Mouse (Mus musculus) heart, embryonic 10.5 days (tissue): ENCODE measurements at regions not wholly inside any gene's neighbourhood (a gene's known extent, or its start where the extent isn't known, plus 50 kb on each side); places are given as distances from the start of the nearest gene placed in this dataset.

Source experiments
- DNase-seq: peaks from one replicate; pipeline ENCODE4 v3.0.0-alpha.2; 2017; ENCODE audit warnings: low spot score
- H3K27ac ChIP-seq: fragments of 300-500 bp; sonication (generic); 2 replicates; pipeline ENCODE4 v1.5.1; 2016; ENCODE audit warnings: mild to moderate bottlenecking
- H3K27me3 ChIP-seq: fragments of 300-500 bp; sonication (generic); 2 replicates; pipeline ENCODE4 v1.6.1; 2016; ENCODE audit warnings: mild to moderate bottlenecking; ENCODE audit not compliant: poor library complexity, insufficient read depth, severe bottlenecking
- H3K36me3 ChIP-seq: fragments of 300-500 bp; sonication (generic); 2 replicates; pipeline ENCODE4 v1.6.1; 2016; ENCODE audit warnings: mild to moderate bottlenecking, moderate library complexity
- H3K4me1 ChIP-seq: fragments of 300-500 bp; sonication (generic); 2 replicates; pipeline ENCODE4 v1.6.1; 2016; ENCODE audit warnings: mild to moderate bottlenecking
- H3K4me3 ChIP-seq: fragments of 300-500 bp; sonication (generic); 2 replicates; pipeline ENCODE4 v1.5.1; 2016; ENCODE audit warnings: mild to moderate bottlenecking, moderate library complexity
- H3K9me3 ChIP-seq: fragments of 300-500 bp; sonication (generic); 2 replicates; pipeline ENCODE4 v1.6.1; 2016; ENCODE audit warnings: mild to moderate bottlenecking, moderate library complexity
- WGBS: fragments of 180-500 bp; shearing (Covaris S2); methylation state at CpG from one replicate; pipeline ENCODE4 v1.1.7; 2016; 5-methylcytosine and 5-hydroxymethylcytosine counted together

DNA sequence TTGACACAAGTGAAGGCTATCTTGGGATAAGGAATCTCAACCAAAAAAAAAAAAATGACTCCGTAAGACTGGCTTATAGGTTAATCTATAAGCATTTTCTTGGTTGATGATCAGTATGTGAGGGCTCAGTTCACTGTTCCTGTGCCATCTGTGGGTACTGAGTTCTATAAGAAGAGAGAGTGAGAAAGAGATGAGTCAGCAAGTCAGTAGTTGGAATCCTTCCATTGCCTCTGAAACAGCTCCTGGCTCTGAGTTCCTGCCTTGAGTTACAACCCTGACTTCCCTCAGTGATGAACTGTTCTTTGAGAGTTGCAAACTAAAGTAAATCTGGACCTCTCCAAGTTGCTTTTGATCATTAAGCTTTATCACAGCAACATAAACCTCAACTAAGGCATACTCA is 91.7 kb upstream of the Vegfc start:
- no peaks in the 10 kb centered on the region for H3K9me3 ChIP-seq
- no peaks in the 10 kb centered on the region for H3K27me3 ChIP-seq
- DNase-seq = no peak
- H3K4me1 ChIP-seq = no peaks in the 10 kb centered on the region
- H3K4me3 ChIP-seq = no peak overlapping the region
- H3K27ac ChIP-seq = no peak overlapping the region
- no peaks in the 10 kb centered on the region for H3K36me3 ChIP-seq
- WGBS = 86% methylated on average over 1 of the region's 1 CpGs

GRCm38 (mm10) chr8:53994208-53994607 is 83.2 kb upstream of the Vegfc start:
- DNase-seq = no peak
- H3K36me3 ChIP-seq = no peaks in the 10 kb centered on the region
- H3K27me3 ChIP-seq = no peaks in the 10 kb centered on the region
- H3K9me3 ChIP-seq = no peaks in the 10 kb centered on the region
- no peak overlapping the region for H3K27ac ChIP-seq
- H3K4me1 ChIP-seq = no peaks in the 10 kb centered on the region
- 82% methylated on average over 3 of the region's 3 CpGs for WGBS
- H3K4me3 ChIP-seq = no peak overlapping the region

DNA sequence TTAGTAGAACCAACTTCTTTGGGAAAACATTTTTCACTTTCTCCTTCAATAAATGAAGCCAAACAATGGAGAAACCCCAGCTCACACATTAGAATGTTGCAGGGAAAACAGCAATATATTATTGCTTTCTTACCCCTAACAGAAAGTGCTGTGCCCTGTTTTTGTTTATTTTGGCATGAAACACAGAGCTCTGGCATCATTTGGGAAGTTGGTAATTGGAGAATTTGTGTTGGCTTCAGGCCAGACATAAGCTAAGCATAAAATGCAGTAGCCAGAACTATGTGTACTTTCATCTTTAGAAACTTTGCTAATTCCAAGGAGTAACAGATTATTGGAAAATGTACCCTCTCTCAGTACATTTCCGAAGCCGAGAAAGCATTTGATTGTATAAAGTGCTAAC is 79.9 kb upstream of the Vegfc start:
- no peaks in the 10 kb centered on the region for H3K27me3 ChIP-seq
- WGBS = 59% methylated on average over 2 of the region's 2 CpGs
- DNase-seq = no peak
- H3K36me3 ChIP-seq = no peaks in the 10 kb centered on the region
- no peaks in the 10 kb centered on the region for H3K9me3 ChIP-seq
- no peaks in the 10 kb centered on the region for H3K4me1 ChIP-seq
- H3K4me3 ChIP-seq = no peak overlapping the region
- no peak overlapping the region for H3K27ac ChIP-seq

GRCm38 (mm10) chr8:54002948-54003347 is 74.5 kb upstream of the Vegfc start:
- H3K9me3 ChIP-seq = no peaks in the 10 kb centered on the region
- no peaks in the 10 kb centered on the region for H3K36me3 ChIP-seq
- DNase-seq = no peak
- no peak overlapping the region for H3K27ac ChIP-seq
- 0 out of 2 replicates have a peak, but pooled peaks cover 2% of the 10 kb centered on the region for H3K4me1 ChIP-seq
- H3K4me3 ChIP-seq = no peak overlapping the region
- WGBS = 64% methylated on average over 1 of the region's 1 CpGs
- no peaks in the 10 kb centered on the region for H3K27me3 ChIP-seq

GRCm38 (mm10) chr8:54014096-54014495 is 63.3 kb upstream of the Vegfc start:
- Histone ChIP-seq H3K9me3 (no peaks in the 10 kb centered on the region), H3K4me1 (no peaks in the 10 kb centered on the region), H3K36me3 (no peaks in the 10 kb centered on the region), H3K4me3 (no peak overlapping the region), H3K27ac (no peak overlapping the region), H3K27me3 (no peaks in the 10 kb centered on the region)
- 66% methylated on average over 3 of the region's 3 CpGs for WGBS
- DNase-seq = no peak

DNA sequence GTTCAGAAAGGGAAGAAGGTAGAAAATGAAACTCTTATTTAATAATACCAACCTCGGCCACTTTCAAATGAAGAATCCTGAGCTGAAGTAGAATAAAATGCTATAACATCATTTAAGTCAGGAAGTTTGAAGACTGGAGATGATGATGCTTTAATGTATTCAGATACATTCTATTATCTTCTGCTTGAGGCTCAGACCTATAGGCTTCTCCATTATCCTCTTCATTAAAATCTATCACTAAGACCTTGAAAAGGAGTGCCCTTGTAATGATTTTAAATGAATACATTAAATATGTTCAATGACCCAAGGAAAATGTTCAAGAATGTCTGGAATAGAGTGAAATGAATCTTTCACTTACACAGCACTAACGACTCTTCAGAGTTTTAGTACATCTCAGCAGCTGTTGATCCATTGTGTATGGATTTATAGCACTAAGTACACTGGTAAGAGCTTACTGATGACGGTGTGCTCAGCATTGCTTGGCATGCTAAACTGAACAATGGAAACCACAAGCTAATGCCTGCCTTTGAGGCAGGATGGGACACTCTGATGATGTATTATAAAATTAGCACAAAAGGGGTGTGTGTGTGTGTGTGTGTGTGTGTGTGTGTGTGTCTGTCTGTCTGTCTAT is 58.8 kb upstream of the Vegfc start:
- H3K4me3 ChIP-seq = no peak overlapping the region
- DNase-seq = no peak
- no peaks in the 10 kb centered on the region for H3K27me3 ChIP-seq
- no peaks in the 10 kb centered on the region for H3K36me3 ChIP-seq
- 82% methylated on average over 3 of the region's 3 CpGs for WGBS
- no peak overlapping the region for H3K27ac ChIP-seq
- no peaks in the 10 kb centered on the region for H3K9me3 ChIP-seq
- no peaks in the 10 kb centered on the region for H3K4me1 ChIP-seq
